Mouse (Mus musculus) T-cell, adult 66 days (primary cell): ENCODE measurements around the gene Pold2. TPM values are rescaled to one million over a fixed set of nuclear protein-coding genes. Genes with fewer than 3 reads are reported as not detected.

ENCODE experiments used
- total RNA-seq, 2 experiments: library from RNA; stranded (reverse); gene quantifications; 3 replicates in 1 of 2; 4 replicates in 1 of 2; pipeline ENCODE4 v1.2.4; 2023

The Pold2 gene
- 10 to 100 TPM; 68.3 to 69.3 TPM for total RNA-seq

GRCm38 (mm10) chr11:5877921-5878526 is at the start of gene Pold2:
Pold2 (minus strand) TSS chr11:5878292.

GRCm38 (mm10) chr11:5898531-5898930 is 20.4 kb upstream of the Pold2 start, which contains the start of gene Myl7:
Myl7 (minus strand) TSS chr11:5898782.

GRCm38 (mm10) chr11:5861678-5862393 is 16.3 kb downstream of the Pold2 start, which contains the start of gene Aebp1:
Aebp1 (plus strand) TSS chr11:5861947.

GRCm38 (mm10) chr11:5837251-5838246 is 40.5 kb downstream of the Pold2 start, which contains the start of gene Polm:
Polm (minus strand) TSS chr11:5838016.

Other genes with a start within 250 kb of the Pold2 start
- gene Mrps24, start 162.6 kb downstream of the Pold2 start, total RNA-seq = 10 to 100 TPM; 69.3 to 82.0 TPM
- 10 to 100 TPM; 34.1 to 36.1 TPM for gene Urgcp, start 115.9 kb downstream of the Pold2 start, total RNA-seq
- gene Dbnl, start 89.8 kb downstream of the Pold2 start, total RNA-seq = 100 to 1,000 TPM; 120 to 126 TPM
- not detected for gene Pgam2, start 74.6 kb downstream of the Pold2 start, total RNA-seq
- gene Polm, start 40.3 kb downstream of the Pold2 start, total RNA-seq = 10 to 100 TPM; 45.5 to 48.2 TPM
- gene Aebp1, start 16.3 kb downstream of the Pold2 start, total RNA-seq = under 1 TPM; 0.44 to 0.83 TPM
- gene Myl7, start 20.5 kb upstream of the Pold2 start, total RNA-seq = not detected
- gene Gck, start 71.8 kb upstream of the Pold2 start, total RNA-seq = not detected
- gene Ykt6, start 77.4 kb upstream of the Pold2 start, total RNA-seq = 10 to 100 TPM; 62.6 to 72.1 TPM
- 10 to 100 TPM; 12.4 to 14.4 TPM for gene Camk2b, start 188.1 kb upstream of the Pold2 start, total RNA-seq